Comparison of ENCODE assay signal across 20 mouse cellular contexts in genomic region chr9:23345093-23345844, GRCm38 (mm10).
DNase-seq lines count a peak whose midpoint lies in the region; ATAC-seq and TF ChIP-seq lines count a peak whose summit lies in the region.
"Had no signal": no experiment of that assay in that cellular context is flagged by ENCODE, and none has a peak within 500 bp of the region (broad histone marks: within the 10 kb centered on the region; RNA-seq: fewer than 3 reads in every experiment).

No protein-coding gene starts in this region.

- 43% methylated on average over 8 of the region's 8 CpGs for WGBS in heart, embryonic 10.5 days
- 41% methylated on average over 8 of the region's 8 CpGs for WGBS in heart, embryonic 15.5 days
- WGBS in lung, embryonic 14.5 days: 23% methylated on average over 8 of the region's 8 CpGs
- 27% methylated on average over 8 of the region's 8 CpGs for WGBS in lung, adult 2 months

- no peak for TF ChIP-seq CTCF in lung, embryonic 14.5 days (IDR thresholded peaks at IDR 0.05; ENCODE audit: low read depth)
- no peak for TF ChIP-seq CTCF in lung, adult 2 months (IDR thresholded peaks at IDR 0.05; ENCODE audit: insufficient read depth, low read length)

- ATAC-seq in heart, embryonic 15.5 days (replicated peaks; ENCODE audit: insufficient number of reproducible peaks, insufficient read depth, low FRiP score, low read depth): peak; percentile 64; the same call in 1 of the 2 replicates
- ATAC-seq in lung, embryonic 14.5 days (ENCODE audit: insufficient read depth): peak; percentile 74
- ATAC-seq: forebrain, embryonic 15.5 days; hindbrain, embryonic 16.5 days; inflammation-experienced regulatory T-cells, adult 6 months; intestine, postnatal 0 days had no signal

- no peak for DNase-seq in heart, embryonic 10.5 days (ENCODE audit: low spot score)
- DNase-seq in heart, postnatal 14 days: no peak
- DNase-seq in heart, postnatal 25 days (ENCODE audit: low spot score): no peak
- DNase-seq in lung, embryonic 14.5 days: peak; percentile 75
- DNase-seq in lung, adult 2 months: no peak
- DNase-seq in lung, postnatal 10 days: peak; percentile 6
- DNase-seq in lung, adult 18-20 months: no peak
- DNase-seq: adrenal gland, postnatal 10 days; cerebellum, adult 11 months; cerebellum, adult 8-10 months; cerebellum, postnatal 14 days; embryo, embryonic 11 days; gastrocnemius, postnatal 36 days had no signal

- no peaks in the 10 kb centered on the region for H3K9me3 ChIP-seq in heart, embryonic 10.5 days
- H3K9me3 ChIP-seq in heart, embryonic 15.5 days (replicated peaks): no peaks in the 10 kb centered on the region
- H3K9me3 ChIP-seq in lung, embryonic 14.5 days (ENCODE audit: low read depth, low read length): no peaks in the 10 kb centered on the region
- H3K9me3 ChIP-seq: embryonic facial prominence, embryonic 15.5 days; forebrain, embryonic 15.5 days; hindbrain, embryonic 12.5 days had no signal

- intact Hi-C loops in heart, postnatal 14 days (cut with DNase I): no loop called here
- intact Hi-C loops in heart, postnatal 25 days (cut with DNase I): no loop called here

- peak overlapping the region; percentile 25; the same call in 1 of the 2 replicates for H3K4me2 ChIP-seq in heart, embryonic 15.5 days
- H3K4me2 ChIP-seq in lung, embryonic 14.5 days: no peak overlapping the region
- H3K4me2 ChIP-seq: embryonic facial prominence, embryonic 15.5 days; forebrain, embryonic 15.5 days; hindbrain, embryonic 12.5 days had no signal

- no peak overlapping the region for H3K9ac ChIP-seq in heart, embryonic 15.5 days
- H3K9ac ChIP-seq in lung, embryonic 14.5 days: no peak overlapping the region
- H3K9ac ChIP-seq: embryonic facial prominence, embryonic 15.5 days; forebrain, embryonic 15.5 days; hindbrain, embryonic 12.5 days had no signal

- H3K27ac ChIP-seq in heart, embryonic 10.5 days: peak overlapping the region; percentile 10
- H3K27ac ChIP-seq in heart, embryonic 15.5 days: peak overlapping the region; percentile 70
- H3K27ac ChIP-seq in lung, embryonic 14.5 days (ENCODE audit: low read depth): peak overlapping the region; percentile 28; the same call in 1 of the 2 replicates
- H3K27ac ChIP-seq: embryonic facial prominence, embryonic 15.5 days; forebrain, embryonic 15.5 days; hindbrain, embryonic 12.5 days had no signal

- no peaks in the 10 kb centered on the region for H3K27me3 ChIP-seq in heart, embryonic 10.5 days (ENCODE audit: insufficient read depth, poor library complexity, severe bottlenecking)
- no peaks in the 10 kb centered on the region for H3K27me3 ChIP-seq in heart, embryonic 15.5 days
- no peaks in the 10 kb centered on the region for H3K27me3 ChIP-seq in lung, embryonic 14.5 days (ENCODE audit: insufficient read depth, low read length)
- H3K27me3 ChIP-seq: embryonic facial prominence, embryonic 15.5 days; forebrain, embryonic 15.5 days; hindbrain, embryonic 12.5 days had no signal

- H3K4me3 ChIP-seq in heart, embryonic 10.5 days: no peak overlapping the region
- H3K4me3 ChIP-seq in heart, embryonic 15.5 days: no peak overlapping the region
- H3K4me3 ChIP-seq in lung, embryonic 14.5 days (ENCODE audit: low read depth, low read length): no peak overlapping the region
- H3K4me3 ChIP-seq in lung, adult 2 months (replicated peaks; ENCODE audit: extremely low read depth, low read depth, low read length): no peak overlapping the region
- H3K4me3 ChIP-seq: embryonic facial prominence, embryonic 15.5 days; forebrain, embryonic 15.5 days; hindbrain, embryonic 12.5 days had no signal

- H3K4me1 ChIP-seq in heart, embryonic 10.5 days: peaks cover 10% of the 10 kb centered on the region
- peaks cover 12% of the 10 kb centered on the region for H3K4me1 ChIP-seq in heart, embryonic 15.5 days (replicated peaks)
- H3K4me1 ChIP-seq in lung, embryonic 14.5 days (ENCODE audit: insufficient read depth): 0 out of 2 replicates have a peak, but pooled peaks cover 4% of the 10 kb centered on the region
- H3K4me1 ChIP-seq in lung, adult 2 months (ENCODE audit: control insufficient read depth, insufficient read depth, low read length): 0 out of 2 replicates have a peak, but pooled peaks cover 2% of the 10 kb centered on the region
- H3K4me1 ChIP-seq: embryonic facial prominence, embryonic 15.5 days; forebrain, embryonic 15.5 days; hindbrain, embryonic 12.5 days had no signal

- no peak for TF ChIP-seq POLR2A in lung, adult 2 months (IDR thresholded peaks at IDR 0.05; ENCODE audit: borderline replicate concordance, extremely low read depth, low read depth, low read length)

- H3K36me3 ChIP-seq in heart, embryonic 10.5 days: no peaks in the 10 kb centered on the region
- H3K36me3 ChIP-seq in heart, embryonic 15.5 days: no peaks in the 10 kb centered on the region
- no peaks in the 10 kb centered on the region for H3K36me3 ChIP-seq in lung, embryonic 14.5 days (ENCODE audit: insufficient read depth)
- H3K36me3 ChIP-seq: embryonic facial prominence, embryonic 15.5 days; forebrain, embryonic 15.5 days; hindbrain, embryonic 12.5 days had no signal

Comparison
In these comparisons a context has a peak if more than half of its experiments do, and no peak if none do; other contexts are left out.
1. DNase-seq: peak in lung, embryonic 14.5 days (single experiment) and lung, postnatal 10 days (single experiment); none in heart, embryonic 10.5 days (single experiment), heart, postnatal 14 days (0 of 2), heart, postnatal 25 days (single experiment), lung, adult 2 months (single experiment) and lung, adult 18-20 months (0 of 2).
2. H3K27ac ChIP-seq: peak in every context shown above with its lines; median percentile 70 in heart, embryonic 15.5 days; 28 in lung, embryonic 14.5 days; 10 in heart, embryonic 10.5 days.